Mouse (Mus musculus) neural tube, embryonic 15.5 days (tissue): ENCODE results near the gene Dnajb3. TPM values are rescaled to one million over a fixed set of nuclear protein-coding genes. Genes with fewer than 3 reads are reported as not detected.
A peak's percentile ranks its signal among the peaks of the same experiment; 100 is the strongest.

Source experiments
- ATAC-seq: fragments of 200-750 bp; cut with Nextera tagmentation; 2 replicates; pipeline ENCODE4 v1.8.0; 2017; ENCODE audit warnings: mild to moderate bottlenecking, moderate TSS enrichment, moderate library complexity; ENCODE audit not compliant: low FRiP score
- H3K27ac ChIP-seq: fragments of 300-500 bp; sonication (generic); replicated peaks from 2 replicates; pipeline ENCODE4 v1.5.1; 2015; ENCODE audit warnings: mild to moderate bottlenecking, inconsistent platforms
- H3K27me3 ChIP-seq: fragments of 300-500 bp; sonication (generic); replicated peaks from 2 replicates; pipeline ENCODE4 v1.6.1; 2015; ENCODE audit warnings: inconsistent platforms
- H3K36me3 ChIP-seq: fragments of 300-500 bp; sonication (generic); 2 replicates; pipeline ENCODE4 v1.6.1; 2015; ENCODE audit warnings: inconsistent platforms
- H3K4me1 ChIP-seq: fragments of 300-500 bp; sonication (generic); 2 replicates; pipeline ENCODE4 v1.6.1; 2015; ENCODE audit warnings: inconsistent platforms
- H3K4me2 ChIP-seq: fragments of 300-500 bp; sonication (generic); 2 replicates; pipeline ENCODE4 v1.6.1; 2015; ENCODE audit warnings: inconsistent platforms, mild to moderate bottlenecking, moderate library complexity
- H3K4me3 ChIP-seq: fragments of 300-500 bp; sonication (generic); replicated peaks from 2 replicates; pipeline ENCODE4 v1.5.1; 2015; ENCODE audit warnings: mild to moderate bottlenecking, inconsistent platforms
- H3K9ac ChIP-seq: fragments of 300-500 bp; sonication (generic); replicated peaks from 2 replicates; pipeline ENCODE4 v1.6.1; 2015; ENCODE audit warnings: mild to moderate bottlenecking, inconsistent platforms
- H3K9me3 ChIP-seq: fragments of 300-500 bp; sonication (generic); replicated peaks from 2 replicates; pipeline ENCODE4 v1.6.1; 2016; ENCODE audit warnings: inconsistent platforms
- WGBS: fragments of 180-500 bp; shearing (Covaris S2); methylation state at CpG from one replicate; pipeline ENCODE4 v1.1.7; 2015; ENCODE audit warnings: mixed read lengths; 5-methylcytosine and 5-hydroxymethylcytosine counted together
- polyA plus RNA-seq: library from polyadenylated mRNA; unstranded; fragments of >200 nt; fragmentation: Nextera tagmentation; extraction: Ambion mirVana; gene quantifications from 2 replicates; pipeline ENCODE4 v1.2.1, GENCODE M21; 2015

Dnajb3 gene
- polyA plus RNA-seq, 1 experiment from 2014 or later: 13.7 TPM

GRCm38 (mm10) chr1:88240072-88240471 lies 34.5 kb upstream of the Dnajb3 start:
- H3K27me3 ChIP-seq: no peaks in the 10 kb centered on the region
- peaks cover 90% of the 10 kb centered on the region for H3K9me3 ChIP-seq
- WGBS: 78% methylated on average over 5 of the region's 5 CpGs
- H3K27ac ChIP-seq: no peak overlapping the region
- no peak overlapping the region for H3K4me3 ChIP-seq
- ATAC-seq: no peak
- no peaks in the 10 kb centered on the region for H3K4me1 ChIP-seq
- H3K9ac ChIP-seq: no peak overlapping the region
- H3K4me2 ChIP-seq: no peak overlapping the region
- no peaks in the 10 kb centered on the region for H3K36me3 ChIP-seq

- H3K4me3 ChIP-seq: no peak overlapping the region
- no peaks in the 10 kb centered on the region for H3K4me1 ChIP-seq
- H3K4me2 ChIP-seq: no peak overlapping the region
- H3K27me3 ChIP-seq: no peaks in the 10 kb centered on the region
- no peaks in the 10 kb centered on the region for H3K36me3 ChIP-seq
- WGBS: 81% methylated on average over 6 of the region's 6 CpGs
- H3K27ac ChIP-seq: no peak overlapping the region
- 0 out of 2 replicates have a peak, but pooled peaks have one; percentile 9 for ATAC-seq
- H3K9ac ChIP-seq: no peak overlapping the region
- H3K9me3 ChIP-seq: peaks cover 91% of the 10 kb centered on the region
Measured at GRCm38 (mm10) chr1:88238771-88239170, 33.2 kb upstream of the Dnajb3 start.

GRCm38 (mm10) chr1:88237311-88237710 lies 31.7 kb upstream of the Dnajb3 start:
- H3K4me1 ChIP-seq: no peaks in the 10 kb centered on the region
- no peak overlapping the region for H3K27ac ChIP-seq
- H3K9ac ChIP-seq: no peak overlapping the region
- H3K4me3 ChIP-seq: no peak overlapping the region
- H3K27me3 ChIP-seq: no peaks in the 10 kb centered on the region
- H3K9me3 ChIP-seq: peaks cover 91% of the 10 kb centered on the region
- no peaks in the 10 kb centered on the region for H3K36me3 ChIP-seq
- ATAC-seq: no peak
- 82% methylated on average over 5 of the region's 5 CpGs for WGBS
- no peak overlapping the region for H3K4me2 ChIP-seq

GRCm38 (mm10) chr1:88235894-88236415 lies 30.4 kb upstream of the Dnajb3 start:
- ATAC-seq: no peak
- WGBS: 68% methylated on average over 4 of the region's 4 CpGs

GRCm38 (mm10) chr1:88235046-88235893 lies 29.7 kb upstream of the Dnajb3 start:
- H3K9me3 ChIP-seq: peaks cover 94% of the 10 kb centered on the region
- ATAC-seq: no peak

More at GRCm38 (mm10) chr1:88235894-88236415, 30.4 kb upstream of the Dnajb3 start:
- Histone ChIP-seq H3K27ac (no peak overlapping the region), H3K4me3 (no peak overlapping the region), H3K4me2 (no peak overlapping the region), H3K4me1 (no peaks in the 10 kb centered on the region), H3K27me3 (no peaks in the 10 kb centered on the region), H3K9me3 (peaks cover 95% of the 10 kb centered on the region), H3K9ac (no peak overlapping the region), H3K36me3 (no peaks in the 10 kb centered on the region)

GRCm38 (mm10) chr1:88234646-88235045 lies 29.1 kb upstream of the Dnajb3 start:
- WGBS: 44% methylated on average over 5 of the region's 5 CpGs

More at GRCm38 (mm10) chr1:88235046-88235893, 29.7 kb upstream of the Dnajb3 start:
- H3K4me3 ChIP-seq: no peak overlapping the region
- H3K9ac ChIP-seq: no peak overlapping the region
- no peak overlapping the region for H3K27ac ChIP-seq
- H3K4me2 ChIP-seq: no peak overlapping the region
- no peaks in the 10 kb centered on the region for H3K27me3 ChIP-seq
- H3K36me3 ChIP-seq: no peaks in the 10 kb centered on the region
- no peaks in the 10 kb centered on the region for H3K4me1 ChIP-seq
- 68% methylated on average over 11 of the region's 11 CpGs for WGBS

GRCm38 (mm10) chr1:88234248-88234610 lies 28.6 kb upstream of the Dnajb3 start:
- no peaks in the 10 kb centered on the region for H3K27me3 ChIP-seq
- no peak overlapping the region for H3K27ac ChIP-seq
- WGBS: 68% methylated on average over 4 of the region's 4 CpGs
- H3K9ac ChIP-seq: no peak overlapping the region
- H3K4me1 ChIP-seq: no peaks in the 10 kb centered on the region
- ATAC-seq: no peak
- H3K9me3 ChIP-seq: peaks cover 94% of the 10 kb centered on the region
- no peak overlapping the region for H3K4me2 ChIP-seq
- H3K4me3 ChIP-seq: no peak overlapping the region
- no peaks in the 10 kb centered on the region for H3K36me3 ChIP-seq

More at GRCm38 (mm10) chr1:88234646-88235045, 29.1 kb upstream of the Dnajb3 start:
- H3K9ac ChIP-seq: no peak overlapping the region
- no peak for ATAC-seq
- no peaks in the 10 kb centered on the region for H3K36me3 ChIP-seq
- no peaks in the 10 kb centered on the region for H3K27me3 ChIP-seq
- H3K4me1 ChIP-seq: no peaks in the 10 kb centered on the region
- H3K27ac ChIP-seq: no peak overlapping the region
- no peak overlapping the region for H3K4me2 ChIP-seq
- no peak overlapping the region for H3K4me3 ChIP-seq
- H3K9me3 ChIP-seq: peaks cover 94% of the 10 kb centered on the region

GRCm38 (mm10) chr1:88233421-88234247 lies 28.1 kb upstream of the Dnajb3 start:
- no peak overlapping the region for H3K9ac ChIP-seq
- WGBS: 71% methylated on average over 14 of the region's 14 CpGs
- H3K9me3 ChIP-seq: peaks cover 94% of the 10 kb centered on the region
- no peaks in the 10 kb centered on the region for H3K36me3 ChIP-seq
- H3K27ac ChIP-seq: no peak overlapping the region
- no peaks in the 10 kb centered on the region for H3K4me1 ChIP-seq
- no peak overlapping the region for H3K4me3 ChIP-seq
- no peaks in the 10 kb centered on the region for H3K27me3 ChIP-seq
- no peak overlapping the region for H3K4me2 ChIP-seq
- ATAC-seq: 0 out of 2 replicates have a peak, but pooled peaks have one; percentile 5

GRCm38 (mm10) chr1:88232664-88233380 lies 27.2 kb upstream of the Dnajb3 start:
- no peak for ATAC-seq
- Histone ChIP-seq H3K27me3 (no peaks in the 10 kb centered on the region), H3K9ac (no peak overlapping the region), H3K36me3 (no peaks in the 10 kb centered on the region), H3K9me3 (peaks cover 94% of the 10 kb centered on the region), H3K27ac (no peak overlapping the region), H3K4me1 (no peaks in the 10 kb centered on the region), H3K4me3 (no peak overlapping the region), H3K4me2 (no peak overlapping the region)
- WGBS: 60% methylated on average over 3 of the region's 3 CpGs

GRCm38 (mm10) chr1:88231803-88232499 lies 26.4 kb upstream of the Dnajb3 start:
- Histone ChIP-seq H3K4me3 (no peak overlapping the region), H3K9ac (no peak overlapping the region), H3K9me3 (peaks cover 94% of the 10 kb centered on the region), H3K4me2 (no peak overlapping the region), H3K4me1 (no peaks in the 10 kb centered on the region), H3K27ac (no peak overlapping the region), H3K27me3 (no peaks in the 10 kb centered on the region), H3K36me3 (no peaks in the 10 kb centered on the region)
- 70% methylated on average over 7 of the region's 7 CpGs for WGBS
- no peak for ATAC-seq
